Mouse (Mus musculus) cerebellum, adult 9-10 months (tissue): ENCODE results near the gene Mlh3.

ENCODE experiments used
- DNase-seq: peaks from one replicate; pipeline ENCODE4 v3.0.0; 2022

The Mlh3 gene

GRCm38 (mm10) chr12:85227227-85227626, 43.2 kb downstream of the Mlh3 start:
- DNase-seq, result no peak

- DNase-seq, result no peak
These were observed 50.5 kb downstream of the Mlh3 start for GRCm38 (mm10) chr12:85219905-85220290.

- peak; percentile 98 for DNase-seq
These were observed 51.0 kb downstream of the Mlh3 start, which contains the start of gene Eif2b2 for GRCm38 (mm10) chr12:85219236-85219904. Eif2b2 (plus strand) TSS chr12:85219481.

- DNase-seq, result no peak
These were observed 52.6 kb downstream of the Mlh3 start for GRCm38 (mm10) chr12:85217733-85218310.

- DNase-seq, result no peak
These were observed 55.4 kb downstream of the Mlh3 start for GRCm38 (mm10) chr12:85215031-85215430.

- no peak for DNase-seq
These were observed 61.7 kb downstream of the Mlh3 start for GRCm38 (mm10) chr12:85208687-85209199.

GRCm38 (mm10) chr12:85205425-85205824, 65.0 kb downstream of the Mlh3 start:
- DNase-seq, result no peak

- DNase-seq, result no peak
These were observed 66.3 kb downstream of the Mlh3 start for GRCm38 (mm10) chr12:85204105-85204504.

GRCm38 (mm10) chr12:85203699-85204098, 66.7 kb downstream of the Mlh3 start:
- DNase-seq, result no peak

GRCm38 (mm10) chr12:85202191-85202590, 68.2 kb downstream of the Mlh3 start:
- DNase-seq, result no peak

- DNase-seq, result no peak
These were observed 68.6 kb downstream of the Mlh3 start for GRCm38 (mm10) chr12:85201830-85202147.

- DNase-seq, result no peak
These were observed 69.2 kb downstream of the Mlh3 start for GRCm38 (mm10) chr12:85200929-85201829.

- no peak for DNase-seq
These were observed 70.4 kb downstream of the Mlh3 start for GRCm38 (mm10) chr12:85199954-85200353.

GRCm38 (mm10) chr12:85197936-85198335, 72.5 kb downstream of the Mlh3 start:
- no peak for DNase-seq

- DNase-seq, result no peak
These were observed 73.0 kb downstream of the Mlh3 start for GRCm38 (mm10) chr12:85197371-85197770.

- no peak for DNase-seq
These were observed 74.2 kb downstream of the Mlh3 start for GRCm38 (mm10) chr12:85196191-85196590.

- DNase-seq, result no peak
These were observed 75.3 kb downstream of the Mlh3 start for GRCm38 (mm10) chr12:85195086-85195485.

- DNase-seq, result no peak
These were observed 75.8 kb downstream of the Mlh3 start for GRCm38 (mm10) chr12:85194623-85195018.

- DNase-seq, result no peak
These were observed 76.3 kb downstream of the Mlh3 start for GRCm38 (mm10) chr12:85193923-85194622.

- DNase-seq, result no peak
These were observed 77.3 kb downstream of the Mlh3 start for GRCm38 (mm10) chr12:85193146-85193545.

GRCm38 (mm10) chr12:85192461-85193108, 77.8 kb downstream of the Mlh3 start:
- DNase-seq, result no peak

GRCm38 (mm10) chr12:85190290-85190689, 80.1 kb downstream of the Mlh3 start:
- DNase-seq, result no peak
